Mouse (Mus musculus): Measurements from ENCODE around the gene Nfatc3. TPM values are rescaled to one million over a fixed set of nuclear protein-coding genes. Genes with fewer than 3 reads are reported as not detected.

Nfatc3 gene
- polyA plus RNA-seq, 1 experiment = 78.3 TPM

GRCm38 (mm10) chr8:106074236-106074635, 15.6 kb downstream of the Nfatc3 start:
- Histone ChIP-seq H3K4me1 (ENCODE audit: control insufficient read depth, insufficient read depth, low read length) (peaks cover 1% of the 10 kb centered on the region), H3K4me3 (ENCODE audit: low read depth, low read length) (no peak overlapping the region), H3K27me3 (ENCODE audit: control insufficient read depth, insufficient read depth, low read length, poor library complexity, severe bottlenecking) (no peaks in the 10 kb centered on the region), H3K9me3 (replicated peaks; ENCODE audit: control insufficient read depth, insufficient read depth, low read length, poor library complexity, severe bottlenecking) (no peaks in the 10 kb centered on the region), H3K27ac (ENCODE audit: insufficient read depth, low read length) (no peak overlapping the region), H3K9ac (ENCODE audit: low read depth, poor library complexity, severe bottlenecking) (no peak overlapping the region), H3K36me3 (ENCODE audit: control insufficient read depth, insufficient read depth, low read length, poor library complexity, severe bottlenecking) (peaks cover 8% of the 10 kb centered on the region)
- TF ChIP-seq CTCF (IDR thresholded peaks at IDR 0.05; ENCODE audit: low read depth, low read length) (no peak), POLR2A (IDR thresholded peaks at IDR 0.05; ENCODE audit: insufficient read depth, low read length) (no peak), EP300 (IDR thresholded peaks at IDR 0.05; ENCODE audit: insufficient read depth, low read depth, low read length) (no peak)

- Histone ChIP-seq H3K4me1 (ENCODE audit: control insufficient read depth, insufficient read depth, low read length) (peaks cover 1% of the 10 kb centered on the region), H3K36me3 (ENCODE audit: control insufficient read depth, insufficient read depth, low read length, poor library complexity, severe bottlenecking) (peaks cover 12% of the 10 kb centered on the region), H3K9ac (ENCODE audit: low read depth, poor library complexity, severe bottlenecking) (no peak overlapping the region), H3K4me3 (ENCODE audit: low read depth, low read length) (no peak overlapping the region), H3K9me3 (replicated peaks; ENCODE audit: control insufficient read depth, insufficient read depth, low read length, poor library complexity, severe bottlenecking) (no peaks in the 10 kb centered on the region), H3K27me3 (ENCODE audit: control insufficient read depth, insufficient read depth, low read length, poor library complexity, severe bottlenecking) (no peaks in the 10 kb centered on the region), H3K27ac (ENCODE audit: insufficient read depth, low read length) (no peak overlapping the region)
- TF ChIP-seq POLR2A (IDR thresholded peaks at IDR 0.05; ENCODE audit: insufficient read depth, low read length) (no peak), EP300 (IDR thresholded peaks at IDR 0.05; ENCODE audit: insufficient read depth, low read depth, low read length) (no peak), CTCF (IDR thresholded peaks at IDR 0.05; ENCODE audit: low read depth, low read length) (no peak)
Measured at GRCm38 (mm10) chr8:106074659-106075058, 16.0 kb downstream of the Nfatc3 start.

GRCm38 (mm10) chr8:106075161-106075862, 16.7 kb downstream of the Nfatc3 start:
- TF ChIP-seq CTCF (IDR thresholded peaks at IDR 0.05; ENCODE audit: low read depth, low read length) (no peak), EP300 (IDR thresholded peaks at IDR 0.05; ENCODE audit: insufficient read depth, low read depth, low read length) (no peak), POLR2A (IDR thresholded peaks at IDR 0.05; ENCODE audit: insufficient read depth, low read length) (no peak)
- no peak overlapping the region for H3K9ac ChIP-seq (ENCODE audit: low read depth, poor library complexity, severe bottlenecking)
- peaks cover 12% of the 10 kb centered on the region for H3K36me3 ChIP-seq (ENCODE audit: control insufficient read depth, insufficient read depth, low read length, poor library complexity, severe bottlenecking)
- no peaks in the 10 kb centered on the region for H3K9me3 ChIP-seq (replicated peaks; ENCODE audit: control insufficient read depth, insufficient read depth, low read length, poor library complexity, severe bottlenecking)
- H3K27me3 ChIP-seq (ENCODE audit: control insufficient read depth, insufficient read depth, low read length, poor library complexity, severe bottlenecking) = no peaks in the 10 kb centered on the region
- H3K27ac ChIP-seq (ENCODE audit: insufficient read depth, low read length) = no peak overlapping the region
- no peak overlapping the region for H3K4me3 ChIP-seq (ENCODE audit: low read depth, low read length)
- peaks cover 1% of the 10 kb centered on the region for H3K4me1 ChIP-seq (ENCODE audit: control insufficient read depth, insufficient read depth, low read length)

- Histone ChIP-seq H3K36me3 (ENCODE audit: control insufficient read depth, insufficient read depth, low read length, poor library complexity, severe bottlenecking) (peaks cover 12% of the 10 kb centered on the region), H3K27me3 (ENCODE audit: control insufficient read depth, insufficient read depth, low read length, poor library complexity, severe bottlenecking) (no peaks in the 10 kb centered on the region), H3K4me3 (ENCODE audit: low read depth, low read length) (no peak overlapping the region), H3K9me3 (replicated peaks; ENCODE audit: control insufficient read depth, insufficient read depth, low read length, poor library complexity, severe bottlenecking) (no peaks in the 10 kb centered on the region), H3K4me1 (ENCODE audit: control insufficient read depth, insufficient read depth, low read length) (no peaks in the 10 kb centered on the region), H3K27ac (ENCODE audit: insufficient read depth, low read length) (no peak overlapping the region), H3K9ac (ENCODE audit: low read depth, poor library complexity, severe bottlenecking) (no peak overlapping the region)
- TF ChIP-seq CTCF (IDR thresholded peaks at IDR 0.05; ENCODE audit: low read depth, low read length) (no peak), POLR2A (IDR thresholded peaks at IDR 0.05; ENCODE audit: insufficient read depth, low read length) (no peak), EP300 (IDR thresholded peaks at IDR 0.05; ENCODE audit: insufficient read depth, low read depth, low read length) (no peak)
Measured at GRCm38 (mm10) chr8:106075863-106076174, 17.2 kb downstream of the Nfatc3 start.

- Histone ChIP-seq H3K9ac (ENCODE audit: low read depth, poor library complexity, severe bottlenecking) (no peak overlapping the region), H3K27me3 (ENCODE audit: control insufficient read depth, insufficient read depth, low read length, poor library complexity, severe bottlenecking) (no peaks in the 10 kb centered on the region), H3K27ac (ENCODE audit: insufficient read depth, low read length) (no peak overlapping the region), H3K36me3 (ENCODE audit: control insufficient read depth, insufficient read depth, low read length, poor library complexity, severe bottlenecking) (peaks cover 12% of the 10 kb centered on the region), H3K9me3 (replicated peaks; ENCODE audit: control insufficient read depth, insufficient read depth, low read length, poor library complexity, severe bottlenecking) (no peaks in the 10 kb centered on the region), H3K4me3 (ENCODE audit: low read depth, low read length) (no peak overlapping the region), H3K4me1 (ENCODE audit: control insufficient read depth, insufficient read depth, low read length) (no peaks in the 10 kb centered on the region)
- TF ChIP-seq CTCF (IDR thresholded peaks at IDR 0.05; ENCODE audit: low read depth, low read length) (peak; percentile 40), EP300 (IDR thresholded peaks at IDR 0.05; ENCODE audit: insufficient read depth, low read depth, low read length) (no peak)
Measured at GRCm38 (mm10) chr8:106076612-106077011, 18.0 kb downstream of the Nfatc3 start.

- TF ChIP-seq EP300 (IDR thresholded peaks at IDR 0.05; ENCODE audit: insufficient read depth, low read depth, low read length) (no peak), POLR2A (IDR thresholded peaks at IDR 0.05; ENCODE audit: insufficient read depth, low read length) (no peak), CTCF (IDR thresholded peaks at IDR 0.05; ENCODE audit: low read depth, low read length) (no peak)
Measured at GRCm38 (mm10) chr8:106077452-106078067, 18.9 kb downstream of the Nfatc3 start.

More at GRCm38 (mm10) chr8:106077452-106078067, 18.9 kb downstream of the Nfatc3 start:
- H3K9ac ChIP-seq (ENCODE audit: low read depth, poor library complexity, severe bottlenecking) = no peak overlapping the region
- H3K4me3 ChIP-seq (ENCODE audit: low read depth, low read length) = no peak overlapping the region
- no peaks in the 10 kb centered on the region for H3K27me3 ChIP-seq (ENCODE audit: control insufficient read depth, insufficient read depth, low read length, poor library complexity, severe bottlenecking)
- H3K4me1 ChIP-seq (ENCODE audit: control insufficient read depth, insufficient read depth, low read length) = no peaks in the 10 kb centered on the region
- H3K9me3 ChIP-seq (replicated peaks; ENCODE audit: control insufficient read depth, insufficient read depth, low read length, poor library complexity, severe bottlenecking) = no peaks in the 10 kb centered on the region
- H3K36me3 ChIP-seq (ENCODE audit: control insufficient read depth, insufficient read depth, low read length, poor library complexity, severe bottlenecking) = peaks cover 14% of the 10 kb centered on the region
- no peak overlapping the region for H3K27ac ChIP-seq (ENCODE audit: insufficient read depth, low read length)
